Mouse (Mus musculus) bone marrow, adult 2 months (tissue): ENCODE data around the gene Napa.

Experiments
- CTCF ChIP-seq: fragments of 200-500 bp; IDR thresholded peaks from 2 replicates; pipeline ENCODE4 v1.5.1; 2011; ENCODE audit warnings: low read length, control low read depth; ENCODE audit not compliant: control insufficient read depth, insufficient read depth
- POLR2A ChIP-seq: fragments of 200-500 bp; IDR thresholded peaks from 2 replicates; pipeline ENCODE4 v1.6.1; 2011; ENCODE audit warnings: low read depth, mild to moderate bottlenecking, control low read depth, low read length, borderline replicate concordance; ENCODE audit not compliant: control insufficient read depth

DNA sequence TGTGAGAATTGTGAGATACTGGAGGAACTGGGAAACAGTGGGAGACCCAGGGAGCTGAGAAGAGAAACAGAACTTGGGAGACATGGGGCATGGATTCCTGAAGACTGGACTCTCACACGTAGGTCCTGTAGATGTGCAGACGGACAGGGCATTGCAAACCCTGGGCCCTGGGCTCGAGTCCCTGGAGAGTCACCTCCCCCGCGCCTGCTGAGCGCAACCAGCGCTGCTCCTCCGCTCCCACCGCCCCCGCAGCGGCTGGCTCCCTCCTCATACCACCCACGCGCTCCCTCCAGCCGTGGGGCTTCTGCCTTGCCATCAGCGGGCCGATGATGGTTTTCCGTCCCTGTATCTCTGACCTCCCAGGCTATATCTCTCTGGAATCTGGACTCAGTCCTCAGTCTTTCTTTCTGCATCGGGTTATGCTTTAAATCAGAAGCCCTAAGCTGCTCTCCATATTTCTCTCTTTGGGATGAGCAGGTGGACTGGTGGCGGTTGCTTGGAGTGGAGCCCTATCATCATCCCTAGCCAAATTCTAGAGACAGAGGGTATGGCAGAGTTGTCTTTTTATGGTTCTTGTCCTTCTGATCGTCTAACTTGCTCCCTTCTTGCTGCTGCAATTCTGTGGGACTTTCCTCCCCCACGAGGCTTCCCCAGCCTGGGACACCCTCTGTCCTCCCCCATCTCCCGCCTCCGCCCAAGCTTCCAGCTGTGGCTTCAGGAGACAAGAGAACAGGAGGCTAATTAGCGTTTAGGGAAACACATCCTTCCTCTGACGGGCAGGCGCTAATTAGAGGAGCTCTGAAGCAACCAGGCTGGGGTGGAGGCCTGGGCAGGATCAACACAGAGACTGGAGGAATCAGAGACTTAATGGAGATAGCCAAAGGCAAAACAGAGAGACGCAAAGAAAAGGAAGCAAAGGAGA, 48.5 kb downstream of the Napa start:
- TF ChIP-seq POLR2A = no peak
- no peak for TF ChIP-seq CTCF
